Mouse (Mus musculus) stomach, embryonic 15.5 days (tissue): ENCODE data around the gene Tiam2. TPM values are rescaled to one million over a fixed set of nuclear protein-coding genes. Genes with fewer than 3 reads are reported as not detected.
"Not testable (repeated sequence)": the region's sequence is repeated elsewhere in the genome, so short reads cannot be mapped to it uniquely, and the experiment has no call there.

Experiments
- ATAC-seq: fragments of 200-750 bp; cut with Nextera tagmentation; 2 replicates; pipeline ENCODE4 v1.8.0; 2017; ENCODE audit warnings: low read depth, moderate number of reproducible peaks, moderate TSS enrichment; ENCODE audit not compliant: insufficient read depth, low FRiP score
- H3K27ac ChIP-seq: fragments of 300-500 bp; sonication (generic); 2 replicates; pipeline ENCODE4 v1.5.1; 2015; ENCODE audit warnings: mild to moderate bottlenecking, inconsistent platforms
- H3K27me3 ChIP-seq: fragments of 300-500 bp; sonication (generic); replicated peaks from 2 replicates; pipeline ENCODE4 v1.6.1; 2015; ENCODE audit warnings: inconsistent platforms
- H3K36me3 ChIP-seq: fragments of 300-500 bp; sonication (generic); 2 replicates; pipeline ENCODE4 v1.6.1; 2015; ENCODE audit warnings: inconsistent platforms
- H3K4me1 ChIP-seq: fragments of 300-500 bp; sonication (generic); 2 replicates; pipeline ENCODE4 v1.6.1; 2015; ENCODE audit warnings: inconsistent platforms
- H3K4me2 ChIP-seq: fragments of 300-500 bp; sonication (generic); 2 replicates; pipeline ENCODE4 v1.6.1; 2015; ENCODE audit warnings: mild to moderate bottlenecking, inconsistent platforms
- H3K4me3 ChIP-seq: fragments of 300-500 bp; sonication (generic); replicated peaks from 2 replicates; pipeline ENCODE4 v1.5.1; 2015; ENCODE audit warnings: inconsistent platforms
- H3K9ac ChIP-seq: fragments of 300-500 bp; sonication (generic); 2 replicates; pipeline ENCODE4 v1.6.1; 2015; ENCODE audit warnings: inconsistent platforms
- H3K9me3 ChIP-seq: fragments of 300-500 bp; sonication (generic); 2 replicates; pipeline ENCODE4 v1.6.1; 2016; ENCODE audit warnings: inconsistent platforms
- WGBS: fragments of 180-500 bp; shearing (Covaris S2); methylation state at CpG from one replicate; pipeline ENCODE4 v1.1.7; 2015; 5-methylcytosine and 5-hydroxymethylcytosine counted together
- polyA plus RNA-seq: library from polyadenylated mRNA; unstranded; fragments of >200 nt; fragmentation: Nextera tagmentation; extraction: Ambion mirVana; gene quantifications from 2 replicates; pipeline ENCODE4 v1.2.1, GENCODE M21; 2015

Gene Tiam2
- polyA plus RNA-seq, 1 experiment from 2014 or later: 4.0 TPM

GRCm38 (mm10) chr17:3345276-3345885, 19.0 kb downstream of the Tiam2 start:
- H3K27me3 ChIP-seq: no peaks in the 10 kb centered on the region
- no peak overlapping the region for H3K9ac ChIP-seq
- H3K9me3 ChIP-seq: no peaks in the 10 kb centered on the region
- ATAC-seq: no peak
- WGBS: 81% methylated on average over 12 of the region's 12 CpGs
- H3K36me3 ChIP-seq: no peaks in the 10 kb centered on the region
- H3K4me3 ChIP-seq: no peak overlapping the region
- H3K27ac ChIP-seq: no peak overlapping the region
- H3K4me2 ChIP-seq: no peak overlapping the region
- H3K4me1 ChIP-seq: peaks cover 5% of the 10 kb centered on the region; the same call in 1 of the 2 replicates

DNA sequence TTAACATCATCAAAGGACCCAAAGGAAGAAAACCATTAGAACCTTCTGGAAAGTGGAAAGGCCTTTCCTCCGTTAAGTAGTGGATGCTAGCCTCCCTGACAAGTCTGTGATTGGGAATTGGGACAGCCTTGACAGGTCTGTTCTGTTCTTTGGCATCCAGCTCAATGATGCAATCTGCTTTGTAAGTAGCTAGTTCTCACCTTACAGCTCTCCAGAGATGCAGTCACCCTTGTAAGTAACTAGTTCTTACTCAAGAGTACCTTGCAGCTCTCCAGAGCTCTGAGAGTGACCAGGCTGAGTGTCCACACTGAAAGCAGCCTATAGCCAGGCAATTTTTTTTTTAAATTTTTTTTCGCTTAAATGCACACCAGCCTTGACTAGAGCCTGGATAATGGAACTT, 21.4 kb downstream of the Tiam2 start:
- no peak overlapping the region for H3K4me2 ChIP-seq
- H3K27me3 ChIP-seq: no peaks in the 10 kb centered on the region
- WGBS: 74% methylated on average over 2 of the region's 2 CpGs
- ATAC-seq: no peak
- no peaks in the 10 kb centered on the region for H3K9me3 ChIP-seq
- H3K36me3 ChIP-seq: no peaks in the 10 kb centered on the region
- peaks cover 5% of the 10 kb centered on the region; the same call in 1 of the 2 replicates for H3K4me1 ChIP-seq
- H3K27ac ChIP-seq: no peak overlapping the region
- H3K9ac ChIP-seq: no peak overlapping the region
- H3K4me3 ChIP-seq: no peak overlapping the region

- H3K4me1 ChIP-seq: peaks cover 5% of the 10 kb centered on the region; the same call in 1 of the 2 replicates
- no peak for ATAC-seq
- WGBS: 82% methylated on average over 5 of the region's 5 CpGs
- H3K27me3 ChIP-seq: no peaks in the 10 kb centered on the region
- H3K9ac ChIP-seq: no peak overlapping the region
- no peaks in the 10 kb centered on the region for H3K36me3 ChIP-seq
- no peak overlapping the region for H3K4me3 ChIP-seq
- H3K27ac ChIP-seq: no peak overlapping the region
- no peaks in the 10 kb centered on the region for H3K9me3 ChIP-seq
- H3K4me2 ChIP-seq: no peak overlapping the region
These were observed 23.0 kb downstream of the Tiam2 start for GRCm38 (mm10) chr17:3349331-3349730.

GRCm38 (mm10) chr17:3349939-3350338, 23.6 kb downstream of the Tiam2 start:
- H3K36me3 ChIP-seq: no peaks in the 10 kb centered on the region
- H3K9me3 ChIP-seq: no peaks in the 10 kb centered on the region
- H3K27ac ChIP-seq: no peak overlapping the region
- WGBS: 61% methylated on average over 12 of the region's 12 CpGs
- H3K4me1 ChIP-seq: no peaks in the 10 kb centered on the region
- H3K9ac ChIP-seq: no peak overlapping the region
- H3K4me2 ChIP-seq: no peak overlapping the region
- ATAC-seq: no peak; the same call in 1 of the 2 replicates
- H3K4me3 ChIP-seq: no peak overlapping the region
- H3K27me3 ChIP-seq: no peaks in the 10 kb centered on the region

GRCm38 (mm10) chr17:3350405-3350804, 24.0 kb downstream of the Tiam2 start:
- no peak overlapping the region for H3K27ac ChIP-seq
- 80% methylated on average over 4 of the region's 4 CpGs for WGBS
- no peak overlapping the region for H3K4me2 ChIP-seq
- no peaks in the 10 kb centered on the region for H3K27me3 ChIP-seq
- no peaks in the 10 kb centered on the region for H3K36me3 ChIP-seq
- H3K9ac ChIP-seq: no peak overlapping the region
- H3K9me3 ChIP-seq: no peaks in the 10 kb centered on the region
- ATAC-seq: no peak
- H3K4me3 ChIP-seq: no peak overlapping the region
- no peaks in the 10 kb centered on the region for H3K4me1 ChIP-seq

- no peak for ATAC-seq
- no peak overlapping the region for H3K4me2 ChIP-seq
- H3K27ac ChIP-seq: no peak overlapping the region
- H3K4me3 ChIP-seq: no peak overlapping the region
- H3K27me3 ChIP-seq: no peaks in the 10 kb centered on the region
- WGBS: 65% methylated on average over 4 of the region's 4 CpGs
- H3K4me1 ChIP-seq: no peaks in the 10 kb centered on the region
- H3K36me3 ChIP-seq: no peaks in the 10 kb centered on the region
- no peak overlapping the region for H3K9ac ChIP-seq
- no peaks in the 10 kb centered on the region for H3K9me3 ChIP-seq
These were observed 25.3 kb downstream of the Tiam2 start for GRCm38 (mm10) chr17:3351668-3352067.

GRCm38 (mm10) chr17:3353141-3353540, 26.8 kb downstream of the Tiam2 start:
- not testable (repeated sequence) for H3K9ac ChIP-seq, H3K36me3 ChIP-seq, H3K4me3 ChIP-seq, H3K9me3 ChIP-seq, H3K4me2 ChIP-seq, H3K4me1 ChIP-seq, H3K27me3 ChIP-seq, ATAC-seq, H3K27ac ChIP-seq
- 98% methylated on average over 10 of the region's 10 CpGs for WGBS

GRCm38 (mm10) chr17:3354856-3355255, 28.5 kb downstream of the Tiam2 start:
- H3K4me1 ChIP-seq: no peaks in the 10 kb centered on the region
- WGBS: 57% methylated on average over 3 of the region's 3 CpGs
- H3K9ac ChIP-seq: no peak overlapping the region
- H3K9me3 ChIP-seq: no peaks in the 10 kb centered on the region
- H3K4me2 ChIP-seq: no peak overlapping the region
- no peaks in the 10 kb centered on the region for H3K27me3 ChIP-seq
- no peak overlapping the region for H3K4me3 ChIP-seq
- H3K27ac ChIP-seq: no peak overlapping the region
- ATAC-seq: no peak
- no peaks in the 10 kb centered on the region for H3K36me3 ChIP-seq

- no peak for ATAC-seq
- Histone ChIP-seq H3K36me3 (no peaks in the 10 kb centered on the region), H3K9me3 (no peaks in the 10 kb centered on the region), H3K27ac (no peak overlapping the region), H3K27me3 (no peaks in the 10 kb centered on the region), H3K4me2 (no peak overlapping the region), H3K4me3 (no peak overlapping the region), H3K9ac (no peak overlapping the region), H3K4me1 (no peaks in the 10 kb centered on the region)
- WGBS: 77% methylated on average over 8 of the region's 8 CpGs
These were observed 30.4 kb downstream of the Tiam2 start for GRCm38 (mm10) chr17:3356633-3357365.

DNA sequence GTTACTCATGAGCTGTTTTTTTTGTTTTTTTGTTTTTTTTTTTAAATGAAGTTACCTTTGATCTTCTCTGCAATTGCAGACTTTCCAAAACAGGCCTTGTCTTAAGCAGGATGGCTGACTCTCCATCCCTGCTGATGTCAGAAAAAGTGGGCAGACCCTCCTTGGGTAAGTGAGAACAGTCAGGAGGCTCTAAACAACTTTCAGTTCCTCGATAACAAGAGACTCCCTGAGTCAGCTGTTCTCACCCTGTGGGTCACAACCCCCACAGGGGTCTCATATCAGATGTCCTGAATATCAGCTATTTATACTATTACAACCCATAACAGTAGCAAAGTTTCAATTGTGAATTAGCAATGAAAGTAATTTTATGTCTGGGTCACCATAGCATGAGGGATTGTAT, 33.9 kb downstream of the Tiam2 start:
- WGBS: 38% methylated on average over 1 of the region's 1 CpGs

GRCm38 (mm10) chr17:3361751-3362150, 35.4 kb downstream of the Tiam2 start:
- H3K4me1 ChIP-seq: no peaks in the 10 kb centered on the region
- H3K36me3 ChIP-seq: no peaks in the 10 kb centered on the region
- no peak overlapping the region for H3K9ac ChIP-seq
- H3K4me2 ChIP-seq: no peak overlapping the region
- 76% methylated on average over 2 of the region's 2 CpGs for WGBS
- H3K9me3 ChIP-seq: no peaks in the 10 kb centered on the region
- no peak for ATAC-seq
- no peak overlapping the region for H3K4me3 ChIP-seq
- no peaks in the 10 kb centered on the region for H3K27me3 ChIP-seq
- no peak overlapping the region for H3K27ac ChIP-seq

More for the DNA sequence above, 33.9 kb downstream of the Tiam2 start:
- Histone ChIP-seq H3K36me3 (no peaks in the 10 kb centered on the region), H3K27me3 (no peaks in the 10 kb centered on the region), H3K9ac (no peak overlapping the region), H3K4me3 (no peak overlapping the region), H3K4me1 (no peaks in the 10 kb centered on the region), H3K9me3 (no peaks in the 10 kb centered on the region), H3K4me2 (no peak overlapping the region), H3K27ac (no peak overlapping the region)
- ATAC-seq: no peak

GRCm38 (mm10) chr17:3363216-3363615, 36.8 kb downstream of the Tiam2 start:
- Histone ChIP-seq H3K27ac (no peak overlapping the region), H3K9me3 (no peaks in the 10 kb centered on the region), H3K27me3 (no peaks in the 10 kb centered on the region), H3K4me1 (no peaks in the 10 kb centered on the region), H3K4me2 (no peak overlapping the region), H3K36me3 (no peaks in the 10 kb centered on the region), H3K4me3 (no peak overlapping the region), H3K9ac (no peak overlapping the region)
- no peak for ATAC-seq
- 84% methylated on average over 2 of the region's 2 CpGs for WGBS
